Mouse (Mus musculus) liver, embryonic 15.5 days (tissue): ENCODE measurements around the gene Camta1. TPM values are rescaled to one million over a fixed set of nuclear protein-coding genes. Genes with fewer than 3 reads are reported as not detected.

Experiments
- ATAC-seq: fragments of 200-750 bp; cut with Nextera tagmentation; 2 replicates; pipeline ENCODE4 v1.8.0; 2017; ENCODE audit warnings: moderate number of reproducible peaks, mild to moderate bottlenecking, moderate library complexity; ENCODE audit not compliant: insufficient read depth
- H3K27ac ChIP-seq: fragments of 300-500 bp; sonication (generic); replicated peaks from 2 replicates; pipeline ENCODE4 v1.5.1; 2015; ENCODE audit warnings: mild to moderate bottlenecking, inconsistent platforms
- H3K27me3 ChIP-seq: fragments of 300-500 bp; sonication (generic); 2 replicates; pipeline ENCODE4 v1.6.1; 2015; ENCODE audit warnings: mild to moderate bottlenecking, inconsistent platforms
- H3K36me3 ChIP-seq: fragments of 300-500 bp; sonication (generic); replicated peaks from 2 replicates; pipeline ENCODE4 v1.6.1; 2015; ENCODE audit warnings: moderate library complexity, mild to moderate bottlenecking, inconsistent platforms
- H3K4me1 ChIP-seq: fragments of 300-500 bp; sonication (generic); replicated peaks from 2 replicates; pipeline ENCODE4 v1.6.1; 2015; ENCODE audit warnings: inconsistent platforms
- H3K4me2 ChIP-seq: fragments of 300-500 bp; sonication (generic); 2 replicates; pipeline ENCODE4 v1.6.1; 2015; ENCODE audit warnings: moderate library complexity, mild to moderate bottlenecking, inconsistent platforms
- H3K4me3 ChIP-seq: fragments of 300-500 bp; sonication (generic); replicated peaks from 2 replicates; pipeline ENCODE4 v1.5.1; 2015; ENCODE audit warnings: mild to moderate bottlenecking, inconsistent platforms
- H3K9ac ChIP-seq: fragments of 300-500 bp; sonication (generic); 2 replicates; pipeline ENCODE4 v1.6.1; 2015; ENCODE audit warnings: moderate library complexity, mild to moderate bottlenecking, inconsistent platforms
- H3K9me3 ChIP-seq: fragments of 300-500 bp; sonication (generic); replicated peaks from 2 replicates; pipeline ENCODE4 v1.6.1; 2016; ENCODE audit warnings: inconsistent platforms
- WGBS: fragments of 180-500 bp; shearing (Covaris S2); methylation state at CpG from one replicate; pipeline ENCODE4 v1.1.7; 2015; ENCODE audit warnings: mixed read lengths; ENCODE audit not compliant: insufficient replicate concordance; 5-methylcytosine and 5-hydroxymethylcytosine counted together
- polyA plus RNA-seq: library from polyadenylated mRNA; unstranded; fragments of >200 nt; fragmentation: Nextera tagmentation; extraction: Ambion mirVana; gene quantifications from 2 replicates; pipeline ENCODE4 v1.2.1, GENCODE M21; 2015

Gene Camta1
- polyA plus RNA-seq, 1 experiment from 2014 or later: 31.1 TPM

GRCm38 (mm10) chr4:151128641-151129541, 732.8 kb downstream of the Camta1 start:
- Histone ChIP-seq H3K27me3 (peaks cover 56% of the 10 kb centered on the region), H3K9me3 (no peaks in the 10 kb centered on the region), H3K4me1 (no peaks in the 10 kb centered on the region), H3K4me3 (peak overlapping the region; percentile 28), H3K9ac (no peak overlapping the region), H3K36me3 (no peaks in the 10 kb centered on the region), H3K27ac (no peak overlapping the region), H3K4me2 (peak overlapping the region; percentile 50)
- no peak for ATAC-seq
- WGBS: 1% methylated on average over 69 of the region's 69 CpGs

GRCm38 (mm10) chr4:151127636-151128548, 733.8 kb downstream of the Camta1 start:
- Histone ChIP-seq H3K4me1 (no peaks in the 10 kb centered on the region), H3K9me3 (no peaks in the 10 kb centered on the region), H3K4me2 (peak overlapping the region; percentile 50), H3K4me3 (peak overlapping the region; percentile 28; the same call in 1 of the 2 replicates), H3K9ac (no peak overlapping the region), H3K27ac (no peak overlapping the region), H3K36me3 (no peaks in the 10 kb centered on the region), H3K27me3 (peaks cover 56% of the 10 kb centered on the region)
- ATAC-seq: no peak
- 11% methylated on average over 10 of the region's 10 CpGs for WGBS

- Histone ChIP-seq H3K27ac (no peak overlapping the region), H3K4me1 (no peaks in the 10 kb centered on the region), H3K9me3 (no peaks in the 10 kb centered on the region), H3K36me3 (no peaks in the 10 kb centered on the region), H3K27me3 (no peaks in the 10 kb centered on the region), H3K9ac (no peak overlapping the region), H3K4me3 (no peak overlapping the region), H3K4me2 (no peak overlapping the region)
- 60% methylated on average over 3 of the region's 3 CpGs for WGBS
- no peak for ATAC-seq
Measured at GRCm38 (mm10) chr4:151118883-151119282, 742.8 kb downstream of the Camta1 start.

DNA sequence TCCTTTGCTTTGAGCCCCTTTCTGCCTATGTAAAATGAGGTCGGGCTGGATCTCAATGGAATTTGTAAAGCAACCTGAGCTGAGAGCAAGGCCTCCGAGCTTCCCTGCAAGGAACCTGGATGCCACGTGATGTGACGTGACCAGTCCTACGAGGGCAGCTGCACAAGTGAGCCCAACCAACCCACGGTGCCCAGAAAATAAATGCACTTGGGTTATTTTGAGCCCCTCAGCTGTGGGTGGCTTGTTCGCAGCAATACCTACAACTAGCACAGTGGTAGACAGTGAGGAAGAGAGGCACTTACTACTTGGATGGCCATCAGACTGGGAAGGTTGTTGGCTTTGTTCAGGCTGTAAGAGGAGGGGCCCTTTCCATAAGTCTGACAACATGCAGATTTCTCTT, 747.1 kb downstream of the Camta1 start:
- ATAC-seq: no peak

GRCm38 (mm10) chr4:151111226-151111625, 750.5 kb downstream of the Camta1 start:
- Histone ChIP-seq H3K4me2 (no peak overlapping the region), H3K36me3 (no peaks in the 10 kb centered on the region), H3K27ac (no peak overlapping the region), H3K9ac (no peak overlapping the region), H3K9me3 (no peaks in the 10 kb centered on the region), H3K27me3 (peaks cover 57% of the 10 kb centered on the region), H3K4me3 (no peak overlapping the region), H3K4me1 (peaks cover 8% of the 10 kb centered on the region; the same call in 1 of the 2 replicates)
- WGBS: 39% methylated on average over 8 of the region's 8 CpGs
- no peak for ATAC-seq

More for the DNA sequence above, 747.1 kb downstream of the Camta1 start:
- H3K27ac ChIP-seq: no peak overlapping the region
- WGBS: 63% methylated on average over 7 of the region's 7 CpGs
- no peak overlapping the region for H3K4me2 ChIP-seq
- H3K27me3 ChIP-seq: peaks cover 24% of the 10 kb centered on the region
- no peak overlapping the region for H3K4me3 ChIP-seq
- H3K9ac ChIP-seq: no peak overlapping the region
- no peaks in the 10 kb centered on the region for H3K4me1 ChIP-seq
- H3K9me3 ChIP-seq: no peaks in the 10 kb centered on the region
- no peaks in the 10 kb centered on the region for H3K36me3 ChIP-seq

GRCm38 (mm10) chr4:151108834-151109241, 752.8 kb downstream of the Camta1 start:
- peaks cover 69% of the 10 kb centered on the region for H3K27me3 ChIP-seq
- H3K9ac ChIP-seq: no peak overlapping the region
- H3K4me1 ChIP-seq: peaks cover 8% of the 10 kb centered on the region; the same call in 1 of the 2 replicates
- ATAC-seq: no peak
- WGBS: 9% methylated on average over 15 of the region's 20 CpGs
- no peaks in the 10 kb centered on the region for H3K9me3 ChIP-seq
- no peak overlapping the region for H3K27ac ChIP-seq
- no peaks in the 10 kb centered on the region for H3K36me3 ChIP-seq
- peak overlapping the region; percentile 66 for H3K4me2 ChIP-seq
- H3K4me3 ChIP-seq: peak overlapping the region; percentile 41

- no peak overlapping the region for H3K27ac ChIP-seq
- peaks cover 8% of the 10 kb centered on the region; the same call in 1 of the 2 replicates for H3K4me1 ChIP-seq
- H3K27me3 ChIP-seq: peaks cover 69% of the 10 kb centered on the region
- peak overlapping the region; percentile 41 for H3K4me3 ChIP-seq
- H3K9ac ChIP-seq: no peak overlapping the region
- H3K9me3 ChIP-seq: no peaks in the 10 kb centered on the region
- peak; percentile 81 for ATAC-seq
- under 1% methylated on average over 101 of the region's 101 CpGs for WGBS
- no peaks in the 10 kb centered on the region for H3K36me3 ChIP-seq
- H3K4me2 ChIP-seq: peak overlapping the region; percentile 66
Measured at GRCm38 (mm10) chr4:151108028-151108771, 753.5 kb downstream of the Camta1 start.

- Histone ChIP-seq H3K27ac (no peak overlapping the region), H3K4me2 (peak overlapping the region; percentile 66), H3K36me3 (no peaks in the 10 kb centered on the region), H3K4me3 (peak overlapping the region; percentile 41), H3K9ac (no peak overlapping the region), H3K4me1 (peaks cover 8% of the 10 kb centered on the region; the same call in 1 of the 2 replicates), H3K27me3 (peaks cover 69% of the 10 kb centered on the region), H3K9me3 (no peaks in the 10 kb centered on the region)
- 5% methylated on average over 60 of the region's 60 CpGs for WGBS
- ATAC-seq: no peak
Measured at GRCm38 (mm10) chr4:151107131-151108001, 754.3 kb downstream of the Camta1 start.

DNA sequence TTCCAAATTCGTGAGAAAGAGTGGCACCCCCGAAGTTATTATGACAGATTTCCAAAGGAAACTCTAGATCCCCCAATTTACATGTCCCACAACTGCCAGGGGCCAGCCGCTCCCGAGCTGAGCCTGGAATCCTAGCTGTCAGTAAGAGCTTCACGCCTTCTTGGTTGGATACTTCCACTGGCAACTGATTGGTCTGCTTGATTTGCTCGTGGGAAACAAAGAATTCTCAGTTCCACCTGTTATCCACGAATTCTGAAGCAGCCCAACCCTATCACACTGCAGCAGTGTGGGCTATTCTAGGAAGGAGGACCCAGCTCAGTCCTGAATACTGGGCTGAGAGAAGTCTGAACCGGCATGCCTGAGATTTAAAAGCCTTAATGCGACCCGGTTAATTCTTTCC, 755.2 kb downstream of the Camta1 start:
- Histone ChIP-seq H3K4me1 (peaks cover 8% of the 10 kb centered on the region; the same call in 1 of the 2 replicates), H3K4me3 (no peak overlapping the region), H3K9me3 (no peaks in the 10 kb centered on the region), H3K27me3 (peaks cover 64% of the 10 kb centered on the region), H3K36me3 (no peaks in the 10 kb centered on the region), H3K9ac (no peak overlapping the region), H3K4me2 (no peak overlapping the region), H3K27ac (no peak overlapping the region)
- no peak for ATAC-seq
- 40% methylated on average over 10 of the region's 10 CpGs for WGBS

- H3K4me1 ChIP-seq: peaks cover 8% of the 10 kb centered on the region; the same call in 1 of the 2 replicates
- no peak for ATAC-seq
- peaks cover 59% of the 10 kb centered on the region for H3K27me3 ChIP-seq
- no peak overlapping the region for H3K27ac ChIP-seq
- H3K4me2 ChIP-seq: no peak overlapping the region
- H3K4me3 ChIP-seq: no peak overlapping the region
- no peaks in the 10 kb centered on the region for H3K36me3 ChIP-seq
- H3K9ac ChIP-seq: no peak overlapping the region
- H3K9me3 ChIP-seq: no peaks in the 10 kb centered on the region
- WGBS: 67% methylated on average over 6 of the region's 6 CpGs
Measured at GRCm38 (mm10) chr4:151105886-151106285, 755.8 kb downstream of the Camta1 start.
